Mouse (Mus musculus) C3H10T1/2 (cell line): Measurements from ENCODE around the gene Sell. TPM values are rescaled to one million over a fixed set of nuclear protein-coding genes. Genes with fewer than 3 reads are reported as not detected.

ENCODE experiments used
- polyA plus RNA-seq, 2 experiments: library from polyadenylated mRNA; unstranded; fragments of >200 nt; fragmentation: generic; extraction: Trizol; gene quantifications; one replicate each; pipeline ENCODE4 v1.2.1; 2012; ENCODE audit warnings: missing spikeins in 2 of 2

The Sell gene
- not detected for polyA plus RNA-seq

DNA sequence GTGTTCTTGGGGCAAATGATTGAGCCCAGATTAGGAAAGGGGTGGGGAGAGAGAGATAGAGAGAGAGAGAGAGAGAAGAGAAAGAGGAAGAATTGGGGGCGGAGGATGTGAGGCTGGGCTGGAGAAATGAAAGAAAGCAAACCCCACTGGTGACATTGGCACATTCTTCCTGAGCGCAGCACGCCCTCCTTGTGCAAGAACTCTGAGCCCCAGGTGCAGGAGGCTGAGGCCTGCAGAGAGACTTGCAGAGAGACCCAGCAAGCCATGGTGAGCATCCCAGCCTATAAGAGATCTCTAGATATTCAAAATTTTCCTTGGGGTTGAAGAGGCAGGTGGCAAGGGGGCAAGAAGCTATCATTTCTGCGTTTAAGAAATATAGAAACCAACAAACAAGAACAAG, at the start of gene Sell:
TSS of gene Sell (plus strand) at position 58 of the 400 bp plus-strand sequence.

DNA sequence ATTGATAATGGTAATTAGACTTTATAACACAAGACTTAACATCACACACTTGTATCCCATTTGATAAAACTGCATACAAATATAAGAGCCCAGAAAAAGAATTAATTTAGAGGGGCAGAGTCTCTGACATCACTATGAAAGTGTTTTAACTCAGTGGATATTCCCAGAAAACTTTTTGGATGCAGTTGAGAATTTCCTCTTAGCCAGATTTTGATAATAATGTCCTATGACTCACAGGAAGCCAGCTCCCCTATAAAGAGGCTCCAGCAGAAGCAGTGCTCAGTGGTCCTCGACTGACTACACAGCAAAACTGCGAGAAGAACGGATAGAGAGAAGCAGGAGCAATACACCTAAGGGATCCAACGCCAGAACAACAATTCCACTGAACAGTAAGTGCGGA, 13.8 kb upstream of the Sell start, which contains the start of gene Sele:
TSS of gene Sele (plus strand) at position 301 of the 400 bp plus-strand sequence.

DNA sequence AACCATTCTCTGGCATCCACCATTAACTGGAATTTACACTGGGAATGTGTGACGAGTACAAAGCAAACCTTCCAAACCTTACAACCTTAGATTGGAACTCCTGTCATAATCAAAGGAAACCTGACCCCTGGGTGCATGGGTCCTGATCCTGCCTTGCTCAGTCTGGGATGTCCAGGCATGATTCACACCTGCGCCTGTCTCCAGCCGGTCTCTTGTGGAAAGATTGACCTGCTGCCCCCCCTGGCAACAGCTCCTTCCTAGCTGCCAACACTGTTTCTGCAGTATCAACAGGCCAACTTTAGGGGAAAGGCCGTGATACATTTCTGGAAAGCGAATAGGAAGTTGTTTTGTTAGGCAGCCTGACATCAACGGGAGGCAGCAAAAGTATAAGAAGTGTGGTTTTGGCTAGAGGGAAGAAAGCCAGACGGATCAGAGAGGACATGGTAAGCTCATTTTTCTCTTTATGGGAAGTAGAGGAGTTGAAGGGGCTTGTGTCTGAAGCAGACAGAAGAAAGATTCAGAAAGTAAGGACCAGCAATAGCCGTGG, 53.2 kb downstream of the Sell start, which contains the start of gene Selp:
TSS of gene Selp (plus strand) at position 318 of the 547 bp plus-strand sequence.

Other genes starting within 250 kb of the Sell start
- 1 to 10 TPM; 1.4 to 5.1 TPM for gene Scyl3, start 132.9 kb upstream of the Sell start, polyA plus RNA-seq
- 1 to 10 TPM; 1.5 to 5.8 TPM for gene BC055324, start 67.2 kb upstream of the Sell start, polyA plus RNA-seq
- gene Mettl18, start 67.1 kb upstream of the Sell start, polyA plus RNA-seq = 1 to 10 TPM in 1 of 2 experiments, under 1 TPM in 1; 0.23 to 2.5 TPM
- not detected for gene Sele, start 13.7 kb upstream of the Sell start, polyA plus RNA-seq
- 1 to 10 TPM in 1 of 2 experiments, under 1 TPM in 1; 0.46 to 2.9 TPM for gene Selp, start 53.3 kb downstream of the Sell start, polyA plus RNA-seq
- gene F5, start 89.9 kb downstream of the Sell start, polyA plus RNA-seq = under 1 TPM in 1 of 2 experiments, not detected in 1; 0.01 TPM
- gene Slc19a2, start 187.1 kb downstream of the Sell start, polyA plus RNA-seq = 1 to 10 TPM; 1.7 to 5.5 TPM
- gene Ccdc181, start 213.6 kb downstream of the Sell start, polyA plus RNA-seq = 1 to 10 TPM in 1 of 2 experiments, under 1 TPM in 1; 0.53 to 2.5 TPM
- 10 to 100 TPM; 10.4 to 32.3 TPM for gene Nme7, start 242.1 kb downstream of the Sell start, polyA plus RNA-seq
- 1 to 10 TPM in 1 of 2 experiments, under 1 TPM in 1; 0.61 to 4.4 TPM for gene Blzf1, start 245.5 kb downstream of the Sell start, polyA plus RNA-seq